Mouse (Mus musculus) kidney, embryonic 14.5 days (tissue): ENCODE measurements around the gene Olfr1342. TPM values are rescaled to one million over a fixed set of nuclear protein-coding genes. Genes with fewer than 3 reads are reported as not detected.

Source experiments
- ATAC-seq: fragments of 200-750 bp; cut with Nextera tagmentation; 2 replicates; pipeline ENCODE4 v1.8.0; 2017; ENCODE audit warnings: moderate number of reproducible peaks, mild to moderate bottlenecking, moderate TSS enrichment, moderate library complexity; ENCODE audit not compliant: low FRiP score, low TSS enrichment
- H3K27ac ChIP-seq: fragments of 300-500 bp; sonication (generic); 2 replicates; pipeline ENCODE4 v1.5.1; 2014; ENCODE audit warnings: low read depth, mild to moderate bottlenecking, low read length, moderate library complexity, mixed read lengths
- H3K27me3 ChIP-seq: fragments of 300-500 bp; sonication (generic); 2 replicates; pipeline ENCODE4 v1.6.1; 2014; ENCODE audit warnings: mild to moderate bottlenecking, low read length; ENCODE audit not compliant: control insufficient read depth, insufficient read depth
- H3K36me3 ChIP-seq: fragments of 300-500 bp; sonication (generic); 2 replicates; pipeline ENCODE4 v1.6.1; 2014; ENCODE audit warnings: low read length, mixed read lengths; ENCODE audit not compliant: control insufficient read depth, insufficient read depth
- H3K4me1 ChIP-seq: fragments of 300-500 bp; sonication (generic); 2 replicates; pipeline ENCODE4 v1.6.1; 2014; ENCODE audit warnings: low read length, mixed read lengths; ENCODE audit not compliant: control insufficient read depth, insufficient read depth
- H3K4me2 ChIP-seq: fragments of 300-500 bp; sonication (generic); replicated peaks from 2 replicates; pipeline ENCODE4 v1.6.1; 2014; ENCODE audit warnings: low read depth, mild to moderate bottlenecking, low read length
- H3K4me3 ChIP-seq: fragments of 300-500 bp; sonication (generic); 2 replicates; pipeline ENCODE4 v1.5.1; 2014; ENCODE audit warnings: mild to moderate bottlenecking, low read length
- H3K9ac ChIP-seq: fragments of 300-500 bp; sonication (generic); 2 replicates; pipeline ENCODE4 v1.6.1; 2014; ENCODE audit warnings: low read depth, mild to moderate bottlenecking, low read length, moderate library complexity
- H3K9me3 ChIP-seq: fragments of 300-500 bp; sonication (generic); 2 replicates; pipeline ENCODE4 v1.6.1; 2016; ENCODE audit warnings: low read length; ENCODE audit not compliant: control insufficient read depth
- WGBS: fragments of 180-500 bp; shearing (Covaris S2); extraction: QIAGEN DNeasy Blood & Tissue Kit; methylation state at CpG from one replicate; pipeline ENCODE4 v1.1.7; 2014; 5-methylcytosine and 5-hydroxymethylcytosine counted together
- polyA plus RNA-seq: library from polyadenylated mRNA; unstranded; fragments of >200 nt; fragmentation: Nextera tagmentation; extraction: Ambion mirVana; gene quantifications from 2 replicates; pipeline ENCODE4 v1.2.1, GENCODE M21; 2014

Gene Olfr1342
- 0.15 TPM in 1 of 2 replicates, not detected in the other for polyA plus RNA-seq

- no peak within 1 kb of the TSS for H3K9ac ChIP-seq
- H3K27me3 ChIP-seq: no peaks in the 10 kb centered on the region
- H3K9me3 ChIP-seq: no peaks in the 10 kb centered on the region
- H3K27ac ChIP-seq: no peak within 1 kb of the TSS; the same call in 1 of the 2 replicates
- no peaks in the 10 kb centered on the region for H3K4me1 ChIP-seq
- peak; percentile 73 for ATAC-seq
- 49% methylated on average over 12 of the region's 12 CpGs for WGBS
- H3K4me3 ChIP-seq: no peak within 1 kb of the TSS
- H3K4me2 ChIP-seq: no peak within 1 kb of the TSS
- H3K36me3 ChIP-seq: no peaks in the 10 kb centered on the region
Measured at GRCm38 (mm10) chr4:118692412-118692973, at the start of gene Olfr1342. Gene Olfr1342, minus strand, starts transcription at chr4:118692756.

GRCm38 (mm10) chr4:118741881-118742280 is 49.3 kb upstream of the Olfr1342 start:
- WGBS: 10% methylated on average over 16 of the region's 16 CpGs

GRCm38 (mm10) chr4:118740988-118741698 is 48.6 kb upstream of the Olfr1342 start:
- WGBS: 8% methylated on average over 11 of the region's 11 CpGs
- no peak for ATAC-seq

More at GRCm38 (mm10) chr4:118741881-118742280, 49.3 kb upstream of the Olfr1342 start:
- Histone ChIP-seq H3K27me3 (peaks cover 15% of the 10 kb centered on the region), H3K4me2 (no peak overlapping the region), H3K36me3 (no peaks in the 10 kb centered on the region), H3K4me3 (no peak overlapping the region), H3K9ac (no peak overlapping the region), H3K4me1 (no peaks in the 10 kb centered on the region), H3K9me3 (peaks cover 3% of the 10 kb centered on the region; the same call in 1 of the 2 replicates), H3K27ac (no peak overlapping the region)
- ATAC-seq: no peak

GRCm38 (mm10) chr4:118739574-118739973 is 47.0 kb upstream of the Olfr1342 start:
- WGBS: 65% methylated on average over 3 of the region's 3 CpGs
- Histone ChIP-seq H3K27me3 (peaks cover 15% of the 10 kb centered on the region), H3K4me1 (no peaks in the 10 kb centered on the region), H3K4me2 (no peak overlapping the region), H3K9me3 (peaks cover 3% of the 10 kb centered on the region; the same call in 1 of the 2 replicates), H3K4me3 (no peak overlapping the region), H3K27ac (no peak overlapping the region), H3K36me3 (no peaks in the 10 kb centered on the region), H3K9ac (no peak overlapping the region)
- no peak for ATAC-seq

More at GRCm38 (mm10) chr4:118740988-118741698, 48.6 kb upstream of the Olfr1342 start:
- Histone ChIP-seq H3K9me3 (peaks cover 3% of the 10 kb centered on the region; the same call in 1 of the 2 replicates), H3K9ac (no peak overlapping the region), H3K4me1 (no peaks in the 10 kb centered on the region), H3K27me3 (peaks cover 15% of the 10 kb centered on the region), H3K4me3 (no peak overlapping the region), H3K27ac (no peak overlapping the region), H3K36me3 (no peaks in the 10 kb centered on the region), H3K4me2 (no peak overlapping the region)

- H3K27me3 ChIP-seq: no peaks in the 10 kb centered on the region
- no peaks in the 10 kb centered on the region for H3K4me1 ChIP-seq
- H3K9me3 ChIP-seq: no peaks in the 10 kb centered on the region; the same call in 1 of the 2 replicates
- H3K36me3 ChIP-seq: no peaks in the 10 kb centered on the region
- ATAC-seq: no peak
- H3K9ac ChIP-seq: no peak within 1 kb of the TSS
- WGBS: 93% methylated on average over 1 of the region's 1 CpGs
- H3K4me2 ChIP-seq: no peak within 1 kb of the TSS
- H3K27ac ChIP-seq: no peak within 1 kb of the TSS
- no peak within 1 kb of the TSS for H3K4me3 ChIP-seq
Measured at GRCm38 (mm10) chr4:118731875-118732274, 39.3 kb upstream of the Olfr1342 start, which contains the start of gene Olfr1339. Gene Olfr1339, plus strand, starts transcription at chr4:118732175.

- 55% methylated on average over 10 of the region's 10 CpGs for WGBS
- Histone ChIP-seq H3K4me1 (no peaks in the 10 kb centered on the region), H3K9me3 (no peaks in the 10 kb centered on the region), H3K4me2 (no peak overlapping the region), H3K27ac (no peak overlapping the region), H3K36me3 (no peaks in the 10 kb centered on the region), H3K4me3 (no peak overlapping the region), H3K27me3 (no peaks in the 10 kb centered on the region), H3K9ac (no peak overlapping the region)
- no peak for ATAC-seq
Measured at GRCm38 (mm10) chr4:118721742-118722483, 29.4 kb upstream of the Olfr1342 start.

GRCm38 (mm10) chr4:118719838-118720237 is 27.3 kb upstream of the Olfr1342 start, which contains the start of gene Olfr1340:
Gene Olfr1340, plus strand, starts transcription at chr4:118720138.
- no peaks in the 10 kb centered on the region for H3K9me3 ChIP-seq
- H3K36me3 ChIP-seq: no peaks in the 10 kb centered on the region
- H3K4me2 ChIP-seq: no peak within 1 kb of the TSS
- no peak for ATAC-seq
- no peak within 1 kb of the TSS for H3K27ac ChIP-seq
- no peak within 1 kb of the TSS for H3K9ac ChIP-seq
- H3K4me1 ChIP-seq: no peaks in the 10 kb centered on the region
- no peak within 1 kb of the TSS for H3K4me3 ChIP-seq
- H3K27me3 ChIP-seq: no peaks in the 10 kb centered on the region

GRCm38 (mm10) chr4:118711656-118712055 is 19.1 kb upstream of the Olfr1342 start:
- Histone ChIP-seq H3K4me1 (no peaks in the 10 kb centered on the region), H3K4me3 (no peak overlapping the region), H3K27ac (no peak overlapping the region), H3K9ac (no peak overlapping the region), H3K4me2 (no peak overlapping the region), H3K27me3 (0 out of 2 replicates have a peak, but pooled peaks cover 2% of the 10 kb centered on the region), H3K36me3 (no peaks in the 10 kb centered on the region), H3K9me3 (no peaks in the 10 kb centered on the region)
- no peak for ATAC-seq
- 44% methylated on average over 1 of the region's 1 CpGs for WGBS
